Mouse (Mus musculus): ENCODE results near the gene Wdr82. TPM values are rescaled to one million over a fixed set of nuclear protein-coding genes. Genes with fewer than 3 reads are reported as not detected.

The Wdr82 gene
- polyA plus RNA-seq, 1 experiment from 2014 or later: 22.3 TPM

GRCm38 (mm10) chr9:106198962-106199458, 28.3 kb downstream of the Wdr82 start:
- no peak overlapping the region for H3K27ac ChIP-seq (replicated peaks)
- peak overlapping the region; percentile 62 for H3K9ac ChIP-seq
- peak; percentile 72 for ATAC-seq (ENCODE audit: insufficient number of reproducible peaks, low FRiP score, low TSS enrichment, low read depth)
- H3K9me3 ChIP-seq (replicated peaks): no peaks in the 10 kb centered on the region
- under 1% methylated on average over 51 of the region's 51 CpGs for WGBS
- no peaks in the 10 kb centered on the region for H3K27me3 ChIP-seq
- H3K4me2 ChIP-seq (replicated peaks): peak overlapping the region; percentile 64
- peaks cover 31% of the 10 kb centered on the region for H3K4me1 ChIP-seq
- H3K36me3 ChIP-seq: peaks cover 26% of the 10 kb centered on the region
- H3K4me3 ChIP-seq (replicated peaks): peak overlapping the region; percentile 65

GRCm38 (mm10) chr9:106199535-106200272, 29.0 kb downstream of the Wdr82 start, which contains the start of gene Ppm1m:
Gene Ppm1m (minus strand): TSS chr9:106199746.
- 50% methylated on average over 18 of the region's 18 CpGs for WGBS
- H3K4me1 ChIP-seq: peaks cover 38% of the 10 kb centered on the region
- no peaks in the 10 kb centered on the region for H3K27me3 ChIP-seq
- no peaks in the 10 kb centered on the region for H3K9me3 ChIP-seq (replicated peaks)
- H3K4me2 ChIP-seq (replicated peaks): peak within 1 kb of the TSS; percentile 64
- no peak for ATAC-seq (ENCODE audit: insufficient number of reproducible peaks, low FRiP score, low TSS enrichment, low read depth)
- H3K9ac ChIP-seq: peak within 1 kb of the TSS; percentile 62
- H3K4me3 ChIP-seq (replicated peaks): peak within 1 kb of the TSS; percentile 65
- H3K27ac ChIP-seq (replicated peaks): no peak within 1 kb of the TSS
- H3K36me3 ChIP-seq: peaks cover 20% of the 10 kb centered on the region

- Histone ChIP-seq H3K4me2 (replicated peaks) (peak overlapping the region; percentile 60; the same call in 1 of the 2 replicates), H3K4me1 (peaks cover 47% of the 10 kb centered on the region), H3K9ac (no peak overlapping the region), H3K4me3 (replicated peaks) (no peak overlapping the region; the same call in 1 of the 2 replicates), H3K27ac (replicated peaks) (no peak overlapping the region), H3K9me3 (replicated peaks) (no peaks in the 10 kb centered on the region), H3K27me3 (no peaks in the 10 kb centered on the region), H3K36me3 (0 out of 2 replicates have a peak, but pooled peaks cover under 1% of the 10 kb centered on the region)
- ATAC-seq (ENCODE audit: insufficient number of reproducible peaks, low FRiP score, low TSS enrichment, low read depth): no peak
- 81% methylated on average over 3 of the region's 3 CpGs for WGBS
Observed at GRCm38 (mm10) chr9:106201895-106202294, 31.2 kb downstream of the Wdr82 start.

GRCm38 (mm10) chr9:106202819-106203636, 32.3 kb downstream of the Wdr82 start, which contains the start of gene Twf2:
Gene Twf2 (plus strand): TSS chr9:106203108.
- peak; percentile 91 for ATAC-seq (ENCODE audit: insufficient number of reproducible peaks, low FRiP score, low TSS enrichment, low read depth)
- H3K36me3 ChIP-seq: 0 out of 2 replicates have a peak, but pooled peaks cover under 1% of the 10 kb centered on the region
- peak within 1 kb of the TSS; percentile 60 for H3K4me2 ChIP-seq (replicated peaks)
- H3K4me1 ChIP-seq: peaks cover 41% of the 10 kb centered on the region
- no peaks in the 10 kb centered on the region for H3K27me3 ChIP-seq
- under 1% methylated on average over 61 of the region's 61 CpGs for WGBS
- no peaks in the 10 kb centered on the region for H3K9me3 ChIP-seq (replicated peaks)
- peak within 1 kb of the TSS; percentile 67 for H3K4me3 ChIP-seq (replicated peaks)
- H3K27ac ChIP-seq (replicated peaks): peak within 1 kb of the TSS; percentile 80
- H3K9ac ChIP-seq: peak within 1 kb of the TSS; percentile 63; the same call in 1 of the 2 replicates

- WGBS: 72% methylated on average over 7 of the region's 7 CpGs
- Histone ChIP-seq H3K4me1 (peaks cover 34% of the 10 kb centered on the region), H3K9ac (no peak overlapping the region), H3K36me3 (0 out of 2 replicates have a peak, but pooled peaks cover 5% of the 10 kb centered on the region), H3K27ac (replicated peaks) (no peak overlapping the region; the same call in 1 of the 2 replicates), H3K4me3 (replicated peaks) (peak overlapping the region; percentile 67), H3K9me3 (replicated peaks) (no peaks in the 10 kb centered on the region), H3K27me3 (no peaks in the 10 kb centered on the region), H3K4me2 (replicated peaks) (peak overlapping the region; percentile 60)
- no peak for ATAC-seq (ENCODE audit: insufficient number of reproducible peaks, low FRiP score, low TSS enrichment, low read depth)
Observed at GRCm38 (mm10) chr9:106203990-106204851, 33.5 kb downstream of the Wdr82 start.

GRCm38 (mm10) chr9:106205713-106206290, 35.1 kb downstream of the Wdr82 start:
- Histone ChIP-seq H3K4me3 (replicated peaks) (no peak overlapping the region), H3K4me1 (peaks cover 26% of the 10 kb centered on the region), H3K27ac (replicated peaks) (no peak overlapping the region), H3K27me3 (no peaks in the 10 kb centered on the region), H3K4me2 (replicated peaks) (no peak overlapping the region), H3K36me3 (0 out of 2 replicates have a peak, but pooled peaks cover 5% of the 10 kb centered on the region), H3K9ac (no peak overlapping the region), H3K9me3 (replicated peaks) (no peaks in the 10 kb centered on the region)
- WGBS: 79% methylated on average over 7 of the region's 7 CpGs
- no peak for ATAC-seq (ENCODE audit: insufficient number of reproducible peaks, low FRiP score, low TSS enrichment, low read depth)

GRCm38 (mm10) chr9:106206515-106206914, 35.8 kb downstream of the Wdr82 start:
- H3K4me1 ChIP-seq: peaks cover 31% of the 10 kb centered on the region
- WGBS: 67% methylated on average over 2 of the region's 2 CpGs
- no peak overlapping the region for H3K27ac ChIP-seq (replicated peaks)
- H3K36me3 ChIP-seq: 0 out of 2 replicates have a peak, but pooled peaks cover 5% of the 10 kb centered on the region
- ATAC-seq (ENCODE audit: insufficient number of reproducible peaks, low FRiP score, low TSS enrichment, low read depth): no peak
- no peak overlapping the region for H3K4me2 ChIP-seq (replicated peaks)
- H3K9me3 ChIP-seq (replicated peaks): no peaks in the 10 kb centered on the region
- H3K9ac ChIP-seq: no peak overlapping the region
- no peak overlapping the region for H3K4me3 ChIP-seq (replicated peaks)
- H3K27me3 ChIP-seq: no peaks in the 10 kb centered on the region

GRCm38 (mm10) chr9:106208181-106208580, 37.5 kb downstream of the Wdr82 start:
- Histone ChIP-seq H3K4me2 (replicated peaks) (no peak overlapping the region), H3K27me3 (no peaks in the 10 kb centered on the region), H3K4me3 (replicated peaks) (no peak overlapping the region), H3K9me3 (replicated peaks) (no peaks in the 10 kb centered on the region), H3K27ac (replicated peaks) (no peak overlapping the region), H3K9ac (no peak overlapping the region), H3K36me3 (peaks cover 15% of the 10 kb centered on the region), H3K4me1 (peaks cover 33% of the 10 kb centered on the region)
- no peak for ATAC-seq (ENCODE audit: insufficient number of reproducible peaks, low FRiP score, low TSS enrichment, low read depth)
- WGBS: 93% methylated on average over 5 of the region's 5 CpGs

GRCm38 (mm10) chr9:106209954-106210353, 39.2 kb downstream of the Wdr82 start:
- WGBS: 94% methylated on average over 4 of the region's 4 CpGs
- no peaks in the 10 kb centered on the region for H3K9me3 ChIP-seq (replicated peaks)
- no peak overlapping the region for H3K27ac ChIP-seq (replicated peaks)
- no peak overlapping the region for H3K9ac ChIP-seq
- H3K4me1 ChIP-seq: peaks cover 17% of the 10 kb centered on the region
- no peak overlapping the region for H3K4me3 ChIP-seq (replicated peaks)
- peaks cover 33% of the 10 kb centered on the region for H3K36me3 ChIP-seq
- ATAC-seq (ENCODE audit: insufficient number of reproducible peaks, low FRiP score, low TSS enrichment, low read depth): no peak
- no peaks in the 10 kb centered on the region for H3K27me3 ChIP-seq
- H3K4me2 ChIP-seq (replicated peaks): no peak overlapping the region
